Comparison of ENCODE assay signal across 17 mouse cellular contexts in genomic region chr11:95780480-95780879, GRCm38 (mm10). TPM values are rescaled to one million over a fixed set of nuclear protein-coding genes. Genes with fewer than 3 reads are reported as not detected.
A peak's percentile ranks its signal among the peaks of the same experiment; 100 is the strongest.
DNase-seq lines count a peak whose midpoint lies in the region; ATAC-seq and TF ChIP-seq lines count a peak whose summit lies in the region.
"Had no signal": no experiment of that assay in that cellular context is flagged by ENCODE, and none has a peak within 500 bp of the region (broad histone marks: within the 10 kb centered on the region; RNA-seq: fewer than 3 reads in every experiment).

No protein-coding gene starts in this region.

- H3K4me2 ChIP-seq in midbrain, embryonic 11.5 days, result no peak overlapping the region
- H3K4me2 ChIP-seq in lung, embryonic 16.5 days (ENCODE audit: low read depth, low read length), result no peak overlapping the region
- H3K4me2 ChIP-seq: embryonic facial prominence, embryonic 13.5 days; forebrain, embryonic 13.5 days; hindbrain, embryonic 13.5 days had no signal

- no peaks in the 10 kb centered on the region for H3K4me1 ChIP-seq in midbrain, embryonic 11.5 days (ENCODE audit: control insufficient read depth, insufficient read depth, low read length)
- no peaks in the 10 kb centered on the region for H3K4me1 ChIP-seq in midbrain, embryonic 10.5 days
- H3K4me1 ChIP-seq in lung, embryonic 16.5 days (replicated peaks; ENCODE audit: control insufficient read depth, insufficient read depth, low read length), result peaks cover 14% of the 10 kb centered on the region; the same call in 1 of the 2 replicates
- H3K4me1 ChIP-seq: forebrain, embryonic 13.5 days; hindbrain, embryonic 13.5 days had no signal

- no peaks in the 10 kb centered on the region for H3K27me3 ChIP-seq in midbrain, embryonic 11.5 days (ENCODE audit: control insufficient read depth, insufficient read depth, low read length)
- no peaks in the 10 kb centered on the region for H3K27me3 ChIP-seq in midbrain, embryonic 10.5 days (ENCODE audit: low read depth, poor library complexity, severe bottlenecking)
- no peaks in the 10 kb centered on the region for H3K27me3 ChIP-seq in lung, embryonic 16.5 days (ENCODE audit: control insufficient read depth, insufficient read depth, low read depth, low read length)
- H3K27me3 ChIP-seq: embryonic facial prominence, embryonic 13.5 days; forebrain, embryonic 13.5 days; hindbrain, embryonic 13.5 days had no signal

- WGBS in midbrain, embryonic 11.5 days, result 90% methylated on average over 8 of the region's 8 CpGs
- 91% methylated on average over 8 of the region's 8 CpGs for WGBS in midbrain, embryonic 10.5 days
- 67% methylated on average over 8 of the region's 8 CpGs for WGBS in lung, embryonic 16.5 days

- TF ChIP-seq CTCF in left cerebral cortex, adult 2 months (IDR thresholded peaks at IDR 0.05), result no peak

- no peak overlapping the region for H3K27ac ChIP-seq in midbrain, embryonic 11.5 days (ENCODE audit: low read depth, low read length)
- no peak overlapping the region for H3K27ac ChIP-seq in midbrain, embryonic 10.5 days (replicated peaks)
- no peak overlapping the region for H3K27ac ChIP-seq in lung, embryonic 16.5 days (ENCODE audit: low read length)
- no peak overlapping the region for H3K27ac ChIP-seq in left cerebral cortex, adult 2 months
- H3K27ac ChIP-seq: embryonic facial prominence, embryonic 13.5 days; forebrain, embryonic 13.5 days; heart, embryonic 10.5 days; hindbrain, embryonic 13.5 days had no signal

- intact Hi-C loops in heart, postnatal 14 days (cut with DNase I), result no loop called here
- intact Hi-C loops in left cerebral cortex, adult 2 months (cut with DNase I), result no loop called here

- no peaks in the 10 kb centered on the region for H3K36me3 ChIP-seq in midbrain, embryonic 11.5 days (ENCODE audit: control insufficient read depth, insufficient read depth, low read length)
- H3K36me3 ChIP-seq in midbrain, embryonic 10.5 days, result 0 out of 2 replicates have a peak, but pooled peaks cover 6% of the 10 kb centered on the region
- H3K36me3 ChIP-seq in lung, embryonic 16.5 days (ENCODE audit: control insufficient read depth, insufficient read depth, low read length), result no peaks in the 10 kb centered on the region
- H3K36me3 ChIP-seq: heart, embryonic 10.5 days had no signal

- peak; percentile 61 for DNase-seq in midbrain, embryonic 11.5 days (ENCODE audit: low spot score, missing footprints)
- no peak for DNase-seq in midbrain, embryonic 10.5 days (ENCODE audit: low spot score)
- DNase-seq in lung, postnatal 25 days (ENCODE audit: low spot score), result peak; percentile 62
- DNase-seq in heart, postnatal 14 days, result no peak
- DNase-seq in gastrocnemius, postnatal 25 days, result no peak
- DNase-seq in left cerebral cortex, adult 2 months (ENCODE audit: extremely low spot score in 1 of 2, low spot score in 2 of 2), result no peak
- DNase-seq: adrenal gland, postnatal 10 days; cerebellum, adult 11-12 months; cerebellum, adult 9-10 months; cerebellum, postnatal 36 days; heart, adult 18-20 months; heart, postnatal 10 days had no signal

- peaks cover under 1% of the 10 kb centered on the region; the same call in 1 of the 2 replicates for H3K9me3 ChIP-seq in midbrain, embryonic 11.5 days (ENCODE audit: control insufficient read depth, low read length)
- no peaks in the 10 kb centered on the region for H3K9me3 ChIP-seq in midbrain, embryonic 10.5 days (replicated peaks)
- H3K9me3 ChIP-seq in lung, embryonic 16.5 days (ENCODE audit: control insufficient read depth, low read length), result no peaks in the 10 kb centered on the region
- H3K9me3 ChIP-seq: embryonic facial prominence, embryonic 13.5 days; forebrain, embryonic 13.5 days; heart, embryonic 10.5 days; hindbrain, embryonic 13.5 days had no signal

- ATAC-seq in midbrain, embryonic 11.5 days (ENCODE audit: low FRiP score), result no peak
- ATAC-seq in lung, embryonic 16.5 days (ENCODE audit: low read depth), result peak; percentile 68
- ATAC-seq: forebrain, embryonic 13.5 days had no signal

- H3K9ac ChIP-seq in midbrain, embryonic 11.5 days (ENCODE audit: low read length), result no peak overlapping the region
- H3K9ac ChIP-seq in lung, embryonic 16.5 days (ENCODE audit: low read length), result no peak overlapping the region
- H3K9ac ChIP-seq: embryonic facial prominence, embryonic 13.5 days; forebrain, embryonic 13.5 days; hindbrain, embryonic 13.5 days had no signal

- no peak overlapping the region for H3K4me3 ChIP-seq in midbrain, embryonic 11.5 days (ENCODE audit: low read depth, low read length)
- no peak overlapping the region for H3K4me3 ChIP-seq in midbrain, embryonic 10.5 days
- H3K4me3 ChIP-seq in lung, embryonic 16.5 days (ENCODE audit: low read length), result no peak overlapping the region
- no peak overlapping the region for H3K4me3 ChIP-seq in left cerebral cortex, adult 2 months
- H3K4me3 ChIP-seq: embryonic facial prominence, embryonic 13.5 days; forebrain, embryonic 13.5 days; heart, embryonic 10.5 days; hindbrain, embryonic 13.5 days had no signal

RNA-seq across cellular contexts. Expression of gene Phospho1, which starts 43.8 kb away (rescaled TPM):
- not detected in 2 replicates for polyA plus RNA-seq in midbrain, embryonic 11.5 days (2014; fragmentation: Nextera tagmentation; extraction: Ambion mirVana)
- 0.30 TPM in 1 of 2 replicates, not detected in the other for polyA plus RNA-seq in midbrain, embryonic 10.5 days (2016; fragmentation: Nextera tagmentation; extraction: Ambion mirVana)
- 0.47 and 1.7 TPM in 2 replicates for polyA plus RNA-seq in lung, embryonic 16.5 days (2015; fragmentation: Nextera tagmentation; extraction: Ambion mirVana)
- total RNA-seq in heart, postnatal 14 days (2021), result 100 to 1,000 TPM; 172 to 179 TPM
- total RNA-seq in gastrocnemius, postnatal 25 days (2021), result 100 to 1,000 TPM; 288 to 335 TPM
- total RNA-seq in left cerebral cortex, adult 2 months (2021), result 10 to 100 TPM; 75.1 to 80.4 TPM
- polyA plus RNA-seq: forebrain, embryonic 13.5 days; hindbrain, embryonic 13.5 days had no signal

RNA-seq across cellular contexts. Expression of gene Gngt2, which starts 56.5 kb away (rescaled TPM):
- polyA plus RNA-seq in midbrain, embryonic 11.5 days (2014; fragmentation: Nextera tagmentation; extraction: Ambion mirVana), result 4.9 and 5.6 TPM in 2 replicates
- 4.4 and 6.1 TPM in 2 replicates for polyA plus RNA-seq in midbrain, embryonic 10.5 days (2016; fragmentation: Nextera tagmentation; extraction: Ambion mirVana)
- 21.7 and 28.2 TPM in 2 replicates for polyA plus RNA-seq in lung, embryonic 16.5 days (2015; fragmentation: Nextera tagmentation; extraction: Ambion mirVana)
- total RNA-seq in heart, postnatal 14 days (2021), result 10 to 100 TPM; 18.3 to 20.0 TPM
- 1 to 10 TPM; 5.2 to 6.1 TPM for total RNA-seq in gastrocnemius, postnatal 25 days (2021)
- 1 to 10 TPM; 2.3 to 3.3 TPM for total RNA-seq in left cerebral cortex, adult 2 months (2021)

RNA-seq across cellular contexts. Expression of gene B130006D01Rik, which starts 57.1 kb away (rescaled TPM):
- 0.39 and 1.1 TPM in 2 replicates for polyA plus RNA-seq in midbrain, embryonic 11.5 days (2014; fragmentation: Nextera tagmentation; extraction: Ambion mirVana)
- polyA plus RNA-seq in midbrain, embryonic 10.5 days (2016; fragmentation: Nextera tagmentation; extraction: Ambion mirVana), result 0.93 and 1.4 TPM in 2 replicates
- polyA plus RNA-seq in lung, embryonic 16.5 days (2015; fragmentation: Nextera tagmentation; extraction: Ambion mirVana), result 1.1 and 1.4 TPM in 2 replicates
- under 1 TPM; 0.53 to 0.61 TPM for total RNA-seq in heart, postnatal 14 days (2021)
- under 1 TPM; 0.29 to 0.36 TPM for total RNA-seq in gastrocnemius, postnatal 25 days (2021)
- total RNA-seq in left cerebral cortex, adult 2 months (2021), result 1 to 10 TPM; 1.2 TPM

Comparison
In these comparisons a context has a peak if more than half of its experiments do, and no peak if none do; other contexts are left out.
1. DNase-seq: peak in midbrain, embryonic 11.5 days (single experiment) and lung, postnatal 25 days (single experiment); none in midbrain, embryonic 10.5 days (single experiment), heart, postnatal 14 days (0 of 2), gastrocnemius, postnatal 25 days (single experiment) and left cerebral cortex, adult 2 months (0 of 2).